Mouse (Mus musculus) hindbrain, embryonic 10.5 days (tissue): ENCODE results near the gene Reck. TPM values are rescaled to one million over a fixed set of nuclear protein-coding genes. Genes with fewer than 3 reads are reported as not detected.

Experiments used
- polyA plus RNA-seq: library from polyadenylated mRNA; unstranded; fragments of >200 nt; fragmentation: Nextera tagmentation; extraction: Ambion mirVana; gene quantifications from 2 replicates; pipeline ENCODE4 v1.2.1, GENCODE M21; 2016

Gene Reck
- polyA plus RNA-seq, 1 experiment from 2014 or later, result 11.4 TPM

Other genes starting within 250 kb of the Reck start
- gene Npr2, start 243.6 kb upstream of the Reck start, polyA plus RNA-seq, result 22.4 and 26.5 TPM in 2 replicates
- 5.2 and 10.0 TPM in 2 replicates for gene Spag8, start 221.9 kb upstream of the Reck start, polyA plus RNA-seq
- gene Hint2, start 219.1 kb upstream of the Reck start, polyA plus RNA-seq, result 76.4 and 82.0 TPM in 2 replicates
- 5.2 and 9.4 TPM in 2 replicates for gene Tmem8b, start 206.6 kb upstream of the Reck start, polyA plus RNA-seq
- gene Fam221b, start 206.4 kb upstream of the Reck start, polyA plus RNA-seq, result 1.8 and 2.4 TPM in 2 replicates
- not detected in 2 replicates for gene Olfr70, start 174.7 kb upstream of the Reck start, polyA plus RNA-seq
- not detected in 2 replicates for gene Olfr71, start 165.3 kb upstream of the Reck start, polyA plus RNA-seq
- 0.25 and 0.44 TPM in 2 replicates for gene Hrct1, start 148.3 kb upstream of the Reck start, polyA plus RNA-seq
- gene Spaar, start 145.5 kb upstream of the Reck start, polyA plus RNA-seq, result not detected in 2 replicates
- not detected in 2 replicates for gene Olfr159, start 104.5 kb upstream of the Reck start, polyA plus RNA-seq
- not detected in 2 replicates for gene Olfr156, start 51.6 kb upstream of the Reck start, polyA plus RNA-seq
- not detected in 2 replicates for gene Olfr157, start 35.3 kb upstream of the Reck start, polyA plus RNA-seq
- not detected in 2 replicates for gene Olfr155, start 24.0 kb upstream of the Reck start, polyA plus RNA-seq
- 70.2 and 84.9 TPM in 2 replicates for gene Glipr2, start 81.9 kb downstream of the Reck start, polyA plus RNA-seq
- gene Ccin, start 108.0 kb downstream of the Reck start, polyA plus RNA-seq, result not detected in 2 replicates
- 220 and 239 TPM in 2 replicates for gene Clta, start 128.9 kb downstream of the Reck start, polyA plus RNA-seq
- gene Gne, start 208.6 kb downstream of the Reck start, polyA plus RNA-seq, result 20.0 and 20.1 TPM in 2 replicates